Mouse (Mus musculus): ENCODE data around the gene Stx16.

The Stx16 gene

GRCm38 (mm10) chr2:174126522-174127375 is 50.6 kb downstream of the Stx16 start:
- peak; percentile 55 for DNase-seq (ENCODE audit: low read depth, low spot score)

- no peak for DNase-seq (ENCODE audit: low read depth, low spot score)
Measured at GRCm38 (mm10) chr2:174127376-174127713, 51.2 kb downstream of the Stx16 start.

GRCm38 (mm10) chr2:174128926-174129325 is 52.8 kb downstream of the Stx16 start:
- no peak for DNase-seq (ENCODE audit: low read depth, low spot score)

GRCm38 (mm10) chr2:174130468-174131097 is 54.5 kb downstream of the Stx16 start:
- DNase-seq (ENCODE audit: low read depth, low spot score), result no peak

- no peak for DNase-seq (ENCODE audit: low read depth, low spot score)
Measured at GRCm38 (mm10) chr2:174132413-174132969, 56.4 kb downstream of the Stx16 start.
